Mouse (Mus musculus) forebrain, embryonic 13.5 days (tissue): ENCODE results near the gene Rgl3. TPM values are rescaled to one million over a fixed set of nuclear protein-coding genes. Genes with fewer than 3 reads are reported as not detected.

Source experiments
- ATAC-seq: fragments of 200-750 bp; cut with Nextera tagmentation; 2 replicates; pipeline ENCODE4 v1.8.0; 2017
- H3K27ac ChIP-seq: fragments of 300-500 bp; sonication (generic); 2 replicates; pipeline ENCODE4 v1.5.1; 2015; ENCODE audit warnings: inconsistent platforms, mild to moderate bottlenecking, moderate library complexity
- H3K27me3 ChIP-seq: fragments of 300-500 bp; sonication (generic); 2 replicates; pipeline ENCODE4 v1.6.1; 2015; ENCODE audit warnings: mild to moderate bottlenecking, inconsistent platforms
- H3K36me3 ChIP-seq: fragments of 300-500 bp; sonication (generic); 2 replicates; pipeline ENCODE4 v1.6.1; 2015; ENCODE audit warnings: mild to moderate bottlenecking, inconsistent platforms; ENCODE audit not compliant: poor library complexity, severe bottlenecking
- H3K4me1 ChIP-seq: fragments of 300-500 bp; sonication (generic); 2 replicates; pipeline ENCODE4 v1.6.1; 2015; ENCODE audit warnings: inconsistent platforms
- H3K4me2 ChIP-seq: fragments of 300-500 bp; sonication (generic); 2 replicates; pipeline ENCODE4 v1.6.1; 2015; ENCODE audit warnings: inconsistent platforms, mild to moderate bottlenecking, moderate library complexity
- H3K4me3 ChIP-seq: fragments of 300-500 bp; sonication (generic); 2 replicates; pipeline ENCODE4 v1.5.1; 2015; ENCODE audit warnings: mild to moderate bottlenecking, inconsistent platforms
- H3K9ac ChIP-seq: fragments of 300-500 bp; sonication (generic); 2 replicates; pipeline ENCODE4 v1.6.1; 2015; ENCODE audit warnings: mild to moderate bottlenecking, inconsistent platforms
- H3K9me3 ChIP-seq: fragments of 300-500 bp; sonication (generic); replicated peaks from 2 replicates; pipeline ENCODE4 v1.6.1; 2016; ENCODE audit warnings: inconsistent platforms
- WGBS: fragments of 180-500 bp; shearing (Covaris S2); methylation state at CpG from one replicate; pipeline ENCODE4 v1.1.7; 2015; 5-methylcytosine and 5-hydroxymethylcytosine counted together
- polyA plus RNA-seq: library from polyadenylated mRNA; unstranded; fragments of >200 nt; fragmentation: Nextera tagmentation; extraction: Ambion mirVana; gene quantifications from 2 replicates; pipeline ENCODE4 v1.2.1, GENCODE M21; 2015

Gene Rgl3
- polyA plus RNA-seq, 1 experiment from 2014 or later: 1.2 TPM

DNA sequence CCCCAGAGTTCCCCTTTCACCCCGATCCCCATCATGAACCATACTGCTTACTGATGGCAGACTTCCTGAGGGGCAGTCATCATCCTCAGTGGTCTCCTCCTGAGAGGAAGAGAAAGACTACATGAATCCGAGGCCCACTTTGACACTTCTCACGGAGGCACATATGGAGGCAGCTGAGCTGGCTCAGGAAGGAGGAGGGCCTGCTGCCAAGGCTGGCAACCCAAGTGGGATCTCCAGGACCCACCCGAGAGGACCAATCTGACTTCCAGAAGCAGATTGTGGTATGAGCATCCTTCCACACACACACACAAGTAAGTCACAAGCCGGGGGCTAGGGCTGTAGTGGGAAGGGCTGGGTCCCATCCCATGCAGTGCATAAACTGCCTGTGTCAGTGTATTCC, 11.9 kb downstream of the Rgl3 start:
- Histone ChIP-seq H3K27me3 (no peaks in the 10 kb centered on the region), H3K27ac (peak overlapping the region; percentile 25; the same call in 1 of the 2 replicates), H3K4me1 (0 out of 2 replicates have a peak, but pooled peaks cover 7% of the 10 kb centered on the region), H3K4me3 (no peak overlapping the region), H3K36me3 (no peaks in the 10 kb centered on the region), H3K9ac (no peak overlapping the region), H3K9me3 (no peaks in the 10 kb centered on the region), H3K4me2 (no peak overlapping the region)
- no peak for ATAC-seq
- WGBS: 85% methylated on average over 5 of the region's 5 CpGs

DNA sequence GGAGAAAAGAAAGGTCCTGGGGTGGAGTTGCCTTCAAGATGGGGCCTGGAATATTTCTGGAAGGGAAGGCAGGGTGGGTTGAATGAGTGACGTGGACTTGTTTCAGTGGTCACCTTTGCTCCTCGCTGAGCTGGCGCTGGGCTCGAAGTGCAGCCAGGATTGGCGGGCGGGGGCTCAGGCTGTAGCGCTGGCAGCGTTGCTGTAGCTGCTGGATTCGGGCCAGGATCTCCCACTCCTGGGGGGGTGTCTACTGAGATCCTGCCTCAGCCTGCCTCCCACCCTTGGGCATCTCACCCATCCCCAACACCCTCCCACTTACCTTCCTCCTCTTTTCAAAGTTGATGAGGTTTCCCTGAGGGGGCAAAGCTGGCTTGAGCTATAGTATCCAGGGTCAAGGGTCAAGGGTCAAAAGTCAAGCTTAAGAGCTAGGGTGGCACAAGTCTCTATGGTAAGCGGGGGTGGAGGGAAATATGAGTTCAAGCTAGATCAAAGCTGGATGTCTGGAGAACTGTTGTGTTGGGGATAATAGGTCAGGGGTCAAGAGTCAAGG, 12.5 kb downstream of the Rgl3 start:
- Histone ChIP-seq H3K9me3 (no peaks in the 10 kb centered on the region), H3K36me3 (no peaks in the 10 kb centered on the region), H3K4me1 (0 out of 2 replicates have a peak, but pooled peaks cover 7% of the 10 kb centered on the region), H3K4me2 (no peak overlapping the region), H3K27me3 (no peaks in the 10 kb centered on the region), H3K9ac (no peak overlapping the region), H3K4me3 (no peak overlapping the region), H3K27ac (no peak overlapping the region)
- no peak for ATAC-seq
- WGBS: 76% methylated on average over 10 of the region's 10 CpGs

DNA sequence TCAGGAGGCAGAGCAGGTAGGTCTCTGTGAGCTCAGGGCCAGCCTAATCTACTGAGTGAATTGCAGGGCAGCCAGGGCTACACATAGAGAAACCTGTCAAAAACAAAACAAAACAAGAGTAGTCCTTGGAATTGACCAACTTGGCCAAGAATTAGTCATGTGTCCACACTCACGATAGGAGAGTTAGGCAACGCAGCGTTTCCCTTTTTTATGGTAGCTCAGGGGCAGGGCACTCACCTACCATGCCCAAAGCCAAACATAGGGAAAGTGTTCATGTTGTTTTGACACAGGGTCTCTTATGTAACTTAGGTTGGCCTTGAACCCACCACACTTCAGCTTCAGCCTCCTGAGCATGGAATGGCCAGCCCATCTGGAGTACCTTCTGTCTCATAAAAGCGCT, 19.9 kb downstream of the Rgl3 start:
- Histone ChIP-seq H3K27ac (no peak overlapping the region), H3K4me1 (no peaks in the 10 kb centered on the region), H3K9ac (no peak overlapping the region), H3K36me3 (no peaks in the 10 kb centered on the region), H3K9me3 (no peaks in the 10 kb centered on the region), H3K27me3 (0 out of 2 replicates have a peak, but pooled peaks cover 6% of the 10 kb centered on the region), H3K4me3 (no peak overlapping the region), H3K4me2 (no peak overlapping the region)
- 90% methylated on average over 4 of the region's 4 CpGs for WGBS
- ATAC-seq: no peak

DNA sequence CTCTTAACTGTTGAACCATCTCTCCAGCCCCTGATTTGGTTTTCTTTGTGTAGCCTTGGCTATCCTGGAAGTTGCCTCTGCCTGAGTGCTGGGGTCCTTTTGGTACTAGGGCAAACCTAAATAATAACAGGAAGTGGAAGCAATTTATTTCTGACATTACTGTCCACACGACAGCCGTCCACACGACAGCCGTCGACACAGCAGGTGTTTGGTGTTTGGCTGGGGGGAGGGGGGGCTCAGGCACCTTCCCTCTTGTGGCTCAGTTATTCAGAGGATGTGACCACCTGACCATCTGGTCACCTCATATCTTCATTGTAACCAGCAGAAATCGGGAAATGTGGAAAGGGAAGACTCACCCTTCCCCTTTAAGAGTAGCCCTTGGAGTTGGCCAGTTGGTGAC, 20.4 kb downstream of the Rgl3 start:
- no peaks in the 10 kb centered on the region for H3K36me3 ChIP-seq
- H3K27me3 ChIP-seq: peaks cover 10% of the 10 kb centered on the region
- H3K4me1 ChIP-seq: no peaks in the 10 kb centered on the region
- H3K9ac ChIP-seq: no peak overlapping the region
- H3K9me3 ChIP-seq: no peaks in the 10 kb centered on the region
- no peak overlapping the region for H3K4me2 ChIP-seq
- no peak for ATAC-seq
- no peak overlapping the region for H3K4me3 ChIP-seq
- WGBS: 74% methylated on average over 6 of the region's 6 CpGs
- H3K27ac ChIP-seq: no peak overlapping the region

DNA sequence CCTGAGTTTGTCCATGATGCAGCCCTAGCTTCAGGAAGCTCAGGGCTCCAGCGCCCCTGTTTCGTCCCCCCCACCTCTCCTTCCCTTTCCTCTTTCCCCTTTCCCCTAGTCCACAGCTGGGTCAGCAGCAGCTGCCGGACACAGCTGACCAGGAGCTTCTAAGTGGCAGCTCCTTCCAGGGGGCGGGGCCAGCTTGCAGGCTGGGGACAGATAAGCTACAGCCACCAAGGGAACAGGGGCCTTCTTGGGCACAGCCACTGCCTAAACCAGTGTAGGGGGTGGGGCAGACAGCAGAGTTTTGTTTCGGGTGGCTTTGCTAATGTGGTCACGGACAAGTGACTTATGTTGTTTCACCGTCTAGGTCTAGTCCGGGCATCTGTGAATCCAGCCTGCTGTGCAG, 25.8 kb downstream of the Rgl3 start, which contains the start of gene Epor:
Epor (minus strand) TSS at position 90 of the 400 bp plus-strand sequence.
- Histone ChIP-seq H3K9ac (peak within 1 kb of the TSS; percentile 52), H3K9me3 (no peaks in the 10 kb centered on the region), H3K36me3 (no peaks in the 10 kb centered on the region), H3K4me2 (peak within 1 kb of the TSS; percentile 75), H3K4me1 (peaks cover 23% of the 10 kb centered on the region), H3K27me3 (peaks cover 60% of the 10 kb centered on the region), H3K27ac (no peak within 1 kb of the TSS), H3K4me3 (peak within 1 kb of the TSS; percentile 38)
- ATAC-seq: no peak
- WGBS: 28% methylated on average over 8 of the region's 8 CpGs

DNA sequence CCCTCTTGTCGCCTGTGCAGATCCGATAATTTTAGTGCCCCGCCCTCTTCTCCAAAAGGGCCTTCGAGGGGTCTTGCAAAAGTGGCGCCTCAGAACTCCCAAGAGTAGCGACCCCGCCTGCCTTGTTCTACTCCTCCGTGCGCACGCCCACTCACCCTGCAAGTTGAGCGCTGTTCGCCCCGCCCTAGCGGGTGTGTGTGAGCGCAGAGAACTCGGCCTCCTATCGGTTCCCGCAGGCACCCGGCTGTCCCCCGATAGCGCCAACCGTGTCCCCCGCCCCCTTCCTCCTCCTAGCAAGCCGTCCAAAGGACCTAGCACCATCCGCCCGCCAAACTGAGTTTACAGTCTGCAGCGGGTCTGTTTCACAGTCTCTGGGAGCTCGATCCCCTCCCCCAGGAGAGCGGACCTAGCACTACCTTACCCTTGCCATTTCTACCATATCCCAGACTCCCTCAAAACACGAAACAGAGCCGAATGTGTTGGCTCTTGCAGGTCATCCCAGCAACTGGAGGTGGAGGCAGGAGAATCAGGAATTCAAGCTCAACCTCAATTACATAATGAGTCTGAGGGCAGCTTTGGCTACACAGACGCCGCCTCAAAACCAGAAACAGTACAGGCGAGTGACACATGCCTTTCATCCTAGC, 26.7 kb downstream of the Rgl3 start:
- H3K27ac ChIP-seq: no peak overlapping the region
- peaks cover 60% of the 10 kb centered on the region for H3K27me3 ChIP-seq
- peaks cover 23% of the 10 kb centered on the region for H3K4me1 ChIP-seq
- no peaks in the 10 kb centered on the region for H3K36me3 ChIP-seq
- H3K9ac ChIP-seq: peak overlapping the region; percentile 52
- ATAC-seq: peak; percentile 80
- peak overlapping the region; percentile 38 for H3K4me3 ChIP-seq
- no peaks in the 10 kb centered on the region for H3K9me3 ChIP-seq
- WGBS: 2% methylated on average over 34 of the region's 34 CpGs
- peak overlapping the region; percentile 75 for H3K4me2 ChIP-seq

DNA sequence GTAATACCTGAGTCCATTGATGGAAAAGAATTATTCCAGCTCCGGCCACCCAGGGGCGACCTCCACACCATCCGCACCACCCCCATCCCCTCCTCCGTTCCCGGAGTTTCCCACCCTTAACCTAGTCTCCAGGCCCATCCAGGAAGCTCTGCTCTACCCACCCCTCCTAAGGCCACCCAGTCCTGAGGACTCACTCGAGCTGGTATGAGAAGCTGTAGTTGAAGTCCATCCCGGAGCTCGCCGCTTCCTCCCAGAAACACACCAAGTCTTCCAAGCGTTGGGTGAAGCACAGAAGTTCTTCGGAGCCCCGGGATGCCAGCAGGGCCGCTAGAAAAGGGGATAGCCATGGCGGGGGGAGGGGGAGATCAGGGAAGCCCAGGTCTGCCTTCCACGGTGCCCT, 27.2 kb downstream of the Rgl3 start:
- H3K4me3 ChIP-seq: peak overlapping the region; percentile 38
- H3K36me3 ChIP-seq: no peaks in the 10 kb centered on the region
- peaks cover 23% of the 10 kb centered on the region for H3K4me1 ChIP-seq
- ATAC-seq: peak; percentile 40; the same call in 1 of the 2 replicates
- under 1% methylated on average over 15 of the region's 15 CpGs for WGBS
- peak overlapping the region; percentile 52 for H3K9ac ChIP-seq
- H3K27me3 ChIP-seq: peaks cover 60% of the 10 kb centered on the region
- peak overlapping the region; percentile 75 for H3K4me2 ChIP-seq
- no peak overlapping the region for H3K27ac ChIP-seq
- no peaks in the 10 kb centered on the region for H3K9me3 ChIP-seq

DNA sequence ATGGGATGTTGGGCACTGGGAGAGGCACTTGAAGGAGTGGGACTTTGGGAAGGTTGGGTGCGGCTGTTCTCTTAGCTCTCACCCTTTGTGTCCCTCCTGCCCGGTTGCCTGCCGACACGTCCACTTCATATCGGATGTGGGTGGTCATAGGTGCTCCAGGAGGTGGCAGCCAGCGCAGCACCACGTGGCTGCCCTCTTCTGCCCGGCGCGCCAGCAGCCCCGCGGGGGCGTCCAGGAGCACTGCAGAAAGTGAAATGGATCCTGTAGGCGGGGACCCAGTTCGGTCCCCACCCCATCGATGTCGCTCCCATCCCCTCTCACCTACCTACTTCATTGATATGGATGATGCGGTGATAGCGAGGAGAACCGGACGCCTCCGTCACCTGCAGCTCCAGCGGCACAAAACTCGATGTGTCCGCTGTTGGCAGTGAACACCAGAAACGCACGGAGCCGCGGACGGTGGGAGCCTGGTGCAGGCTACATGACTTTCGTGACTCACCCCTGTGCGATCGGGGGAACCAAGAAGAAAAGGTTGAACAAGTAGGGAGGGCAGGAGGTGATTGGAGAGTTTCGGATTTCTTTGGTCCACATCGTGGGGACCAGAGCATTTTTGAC, 27.8 kb downstream of the Rgl3 start:
- Histone ChIP-seq H3K4me2 (peak overlapping the region; percentile 75), H3K27ac (no peak overlapping the region), H3K9ac (0 out of 2 replicates have a peak overlapping the region, but pooled peaks have one; percentile 52), H3K4me3 (peak overlapping the region; percentile 38), H3K4me1 (peaks cover 26% of the 10 kb centered on the region), H3K36me3 (no peaks in the 10 kb centered on the region), H3K27me3 (peaks cover 60% of the 10 kb centered on the region), H3K9me3 (no peaks in the 10 kb centered on the region)
- ATAC-seq: no peak
- under 1% methylated on average over 35 of the region's 35 CpGs for WGBS

DNA sequence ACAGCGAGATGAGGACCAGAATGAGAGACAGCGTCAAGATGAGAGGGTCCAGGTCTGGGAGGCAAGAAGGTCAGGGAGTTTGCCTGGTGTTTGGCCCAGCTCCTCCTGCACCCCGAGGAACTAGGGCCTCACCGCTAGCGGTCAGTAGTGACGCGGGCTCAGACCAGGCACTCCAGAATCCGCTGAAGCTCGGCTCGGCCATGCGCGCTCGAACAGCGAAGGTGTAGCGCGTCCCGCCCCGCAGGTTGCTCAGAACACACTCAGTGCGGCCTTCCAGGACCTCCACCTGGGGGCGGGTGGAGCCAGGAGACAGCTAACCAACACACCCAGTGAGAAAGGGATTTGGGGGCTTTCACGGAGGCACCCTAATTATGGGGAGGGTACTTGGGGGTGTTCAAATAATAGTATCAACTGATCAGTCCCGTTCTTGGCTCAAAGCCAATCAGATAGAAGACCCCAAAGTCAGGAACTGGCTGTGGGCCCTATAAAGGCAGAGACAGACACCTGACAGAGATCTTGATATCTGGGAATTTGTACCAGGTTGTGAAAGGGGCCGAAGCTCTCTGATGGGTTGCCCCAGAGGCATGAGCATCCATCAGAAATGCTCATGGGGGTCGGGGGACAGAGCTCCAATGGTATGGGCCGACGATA, 28.6 kb downstream of the Rgl3 start:
- peaks cover 60% of the 10 kb centered on the region for H3K27me3 ChIP-seq

DNA sequence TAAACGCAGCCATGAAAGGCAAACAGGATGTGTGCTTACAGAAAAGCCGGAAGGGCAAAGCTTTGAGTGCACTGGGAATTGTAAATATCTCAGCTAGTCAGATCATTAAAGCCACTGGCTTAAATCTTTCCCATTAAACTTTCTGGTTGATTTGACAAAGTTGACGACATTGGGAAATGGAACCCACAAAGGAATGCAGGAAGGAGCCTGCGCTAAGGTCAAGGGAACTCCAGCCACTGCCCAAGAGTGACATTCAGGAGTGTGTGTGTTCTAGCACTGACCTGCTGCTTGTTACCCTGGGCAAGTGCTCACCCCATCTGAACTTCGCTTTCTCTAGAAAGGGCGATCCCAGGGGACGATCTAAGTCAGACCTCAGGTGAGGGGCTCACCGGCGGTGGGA, 29.1 kb downstream of the Rgl3 start:
- no peak for ATAC-seq
- Histone ChIP-seq H3K4me1 (peaks cover 29% of the 10 kb centered on the region), H3K27ac (no peak overlapping the region), H3K4me2 (no peak overlapping the region), H3K4me3 (no peak overlapping the region), H3K9me3 (no peaks in the 10 kb centered on the region), H3K27me3 (peaks cover 59% of the 10 kb centered on the region), H3K9ac (no peak overlapping the region), H3K36me3 (no peaks in the 10 kb centered on the region)
- WGBS: 44% methylated on average over 9 of the region's 9 CpGs

More for the DNA sequence above, 28.6 kb downstream of the Rgl3 start:
- peaks cover 29% of the 10 kb centered on the region for H3K4me1 ChIP-seq
- H3K9ac ChIP-seq: no peak overlapping the region
- peak overlapping the region; percentile 38; the same call in 1 of the 2 replicates for H3K4me3 ChIP-seq
- H3K9me3 ChIP-seq: no peaks in the 10 kb centered on the region
- WGBS: 11% methylated on average over 26 of the region's 26 CpGs
- no peak overlapping the region for H3K4me2 ChIP-seq
- no peaks in the 10 kb centered on the region for H3K36me3 ChIP-seq
- ATAC-seq: no peak
- H3K27ac ChIP-seq: no peak overlapping the region

DNA sequence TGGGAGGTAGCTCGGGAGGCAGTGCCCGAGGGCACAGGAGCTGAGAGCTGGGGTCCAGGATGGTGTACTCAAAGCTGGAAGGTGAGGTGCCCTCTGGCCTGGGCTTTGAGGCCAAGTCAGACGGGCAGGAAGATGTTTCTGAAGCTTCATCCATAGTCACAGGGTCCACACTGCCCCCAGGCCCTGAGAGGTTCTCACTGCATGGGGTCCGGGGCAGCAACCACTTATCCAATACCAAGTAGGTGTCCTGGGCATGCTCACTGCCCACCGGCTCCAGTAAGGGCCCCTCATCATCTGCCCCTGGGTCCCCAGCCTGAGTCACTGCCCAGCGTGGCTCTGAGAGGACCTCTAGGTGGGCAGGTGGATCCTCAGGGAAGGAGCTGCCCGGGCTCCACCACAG, 30.0 kb downstream of the Rgl3 start:
- Histone ChIP-seq H3K4me1 (peaks cover 36% of the 10 kb centered on the region), H3K36me3 (no peaks in the 10 kb centered on the region), H3K4me3 (no peak overlapping the region), H3K9ac (no peak overlapping the region), H3K27ac (no peak overlapping the region), H3K9me3 (no peaks in the 10 kb centered on the region), H3K4me2 (no peak overlapping the region), H3K27me3 (peaks cover 53% of the 10 kb centered on the region)
- ATAC-seq: no peak
- 86% methylated on average over 7 of the region's 7 CpGs for WGBS

DNA sequence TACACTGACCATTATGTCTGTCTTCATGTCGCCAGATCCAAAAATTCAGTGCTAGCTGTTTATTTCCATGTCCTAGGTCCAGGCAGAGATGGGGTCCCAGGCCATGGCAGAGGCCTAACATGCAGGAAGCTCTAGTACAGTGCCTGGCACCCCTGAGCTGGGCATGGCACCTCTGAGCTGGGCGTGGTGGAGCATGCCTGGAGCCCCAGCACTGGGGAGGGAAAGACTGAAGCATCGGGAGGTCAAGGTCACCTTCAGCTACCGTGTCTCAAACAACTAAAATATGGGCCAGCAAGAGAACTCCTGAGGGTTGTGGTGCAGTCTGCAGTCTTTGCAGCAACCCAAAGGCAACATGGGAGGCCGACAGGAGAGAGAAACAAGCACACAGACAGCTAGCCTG, 30.9 kb downstream of the Rgl3 start:
- 92% methylated on average over 5 of the region's 5 CpGs for WGBS
- no peak for ATAC-seq
- Histone ChIP-seq H3K36me3 (no peaks in the 10 kb centered on the region), H3K27me3 (peaks cover 45% of the 10 kb centered on the region), H3K9ac (no peak overlapping the region), H3K9me3 (no peaks in the 10 kb centered on the region), H3K27ac (no peak overlapping the region), H3K4me1 (peaks cover 43% of the 10 kb centered on the region), H3K4me3 (no peak overlapping the region), H3K4me2 (no peak overlapping the region)
